Mouse (Mus musculus) gastrocnemius, postnatal 36 days (tissue): ENCODE data around the gene Iqcf3. TPM values are rescaled to one million over a fixed set of nuclear protein-coding genes. Genes with fewer than 3 reads are reported as not detected.
"Not testable (repeated sequence)": the region's sequence is repeated elsewhere in the genome, so short reads cannot be mapped to it uniquely, and the experiment has no call there.

Experiments
- DNase-seq, 2 experiments: peaks; one replicate each; pipeline ENCODE4 v3.0.0; 2022
- intact Hi-C: fragments of 180-260 bp; cut with DNase I; formaldehyde crosslinking; loops from one replicate; pipeline ENCODE4 v1.15.1; 2025
- total RNA-seq, 2 experiments: library from RNA; stranded (reverse); gene quantifications; 2 replicates each; pipeline ENCODE4 v1.2.3; 2021

Iqcf3 gene
- total RNA-seq, 2 experiments from 2014 or later, result not detected

- no peak for DNase-seq
- intact Hi-C loops, result no loop called here
These were observed 48.5 kb downstream of the Iqcf3 start for GRCm38 (mm10) chr9:106512729-106513450.

- no peak for DNase-seq
- intact Hi-C loops, result no loop called here
These were observed 52.1 kb downstream of the Iqcf3 start for GRCm38 (mm10) chr9:106509356-106509755.

GRCm38 (mm10) chr9:106504246-106504645, 57.2 kb downstream of the Iqcf3 start:
- no peak for DNase-seq
- intact Hi-C loops, result no loop called here

- DNase-seq, result no peak
- intact Hi-C loops, result no loop called here
These were observed 59.6 kb downstream of the Iqcf3 start for GRCm38 (mm10) chr9:106501846-106502245.

- intact Hi-C loops, result no loop called here
- DNase-seq, result no peak
These were observed 61.8 kb downstream of the Iqcf3 start, which contains the start of gene Iqcf1 for GRCm38 (mm10) chr9:106499667-106500066. Iqcf1 (plus strand) TSS chr9:106499967.

- DNase-seq, intact Hi-C loops: not testable (repeated sequence)
These were observed 73.8 kb downstream of the Iqcf3 start for GRCm38 (mm10) chr9:106487602-106488001.

GRCm38 (mm10) chr9:106485076-106485475, 76.4 kb downstream of the Iqcf3 start:
- intact Hi-C loops, result no loop called here
- DNase-seq, result no peak

- intact Hi-C loops, result no loop called here
These were observed 77.8 kb downstream of the Iqcf3 start for GRCm38 (mm10) chr9:106483606-106484005.

GRCm38 (mm10) chr9:106483136-106483535, 78.3 kb downstream of the Iqcf3 start:
- DNase-seq, result no peak
- intact Hi-C loops, result no loop called here

More at GRCm38 (mm10) chr9:106483606-106484005, 77.8 kb downstream of the Iqcf3 start:
- DNase-seq, result no peak

GRCm38 (mm10) chr9:106482578-106483115, 78.8 kb downstream of the Iqcf3 start:
- DNase-seq, result peak in 1 of 2 experiments; percentile 2
- intact Hi-C loops, result no loop called here

GRCm38 (mm10) chr9:106481676-106482075, 79.8 kb downstream of the Iqcf3 start:
- DNase-seq, result peak in 1 of 2 experiments; percentile 3

GRCm38 (mm10) chr9:106481075-106481474, 80.4 kb downstream of the Iqcf3 start:
- intact Hi-C loops, result no loop called here

More at GRCm38 (mm10) chr9:106481676-106482075, 79.8 kb downstream of the Iqcf3 start:
- intact Hi-C loops, result no loop called here

GRCm38 (mm10) chr9:106480541-106480940, 80.9 kb downstream of the Iqcf3 start:
- intact Hi-C loops, result no loop called here
- DNase-seq, result peak in 1 of 2 experiments; percentile 0

More at GRCm38 (mm10) chr9:106481075-106481474, 80.4 kb downstream of the Iqcf3 start:
- DNase-seq, result peak in 1 of 2 experiments; percentile 3

- peak in 1 of 2 experiments; percentile 1 for DNase-seq
These were observed 83.3 kb downstream of the Iqcf3 start for GRCm38 (mm10) chr9:106478101-106478500.

GRCm38 (mm10) chr9:106477649-106478048, 83.8 kb downstream of the Iqcf3 start:
- intact Hi-C loops, result loop anchor here (2.0 to 5.0 kb wide), 4 partner anchors 29 to 189 kb away; partner anchors contain the start of gene Dusp7
- peak; percentile 5 to 12 for DNase-seq

More at GRCm38 (mm10) chr9:106478101-106478500, 83.3 kb downstream of the Iqcf3 start:
- intact Hi-C loops, result loop anchor here (5.0 kb wide), 2 partner anchors 111 to 176 kb away; partner anchors contain the start of gene Dusp7

- intact Hi-C loops, result loop anchor here (2.0 to 5.0 kb wide), 4 partner anchors 28 to 188 kb away; partner anchors contain the start of gene Dusp7
- peak; percentile 98 for DNase-seq
These were observed 84.4 kb downstream of the Iqcf3 start, which contains the start of gene Parp3 for GRCm38 (mm10) chr9:106476924-106477484. Parp3 (minus strand) TSS chr9:106476949.

GRCm38 (mm10) chr9:106476002-106476923, 85.2 kb downstream of the Iqcf3 start:
- intact Hi-C loops, result loop anchor here (2.0 to 5.0 kb wide), 4 partner anchors 27 to 187 kb away; partner anchors contain the start of gene Dusp7
- DNase-seq, result peak; percentile 64 to 72

GRCm38 (mm10) chr9:106475663-106476001, 85.8 kb downstream of the Iqcf3 start, which contains the start of gene Rrp9:
Rrp9 (plus strand) TSS chr9:106475963.
- peak in 1 of 2 experiments; percentile 6 for DNase-seq
- intact Hi-C loops, result loop anchor here (2.0 to 5.0 kb wide), 4 partner anchors 27 to 187 kb away; partner anchors contain the start of gene Dusp7

- peak; percentile 22 to 23 for DNase-seq
- intact Hi-C loops, result loop anchor here (5.0 kb wide), 2 partner anchors 108 to 173 kb away; partner anchors contain the start of gene Dusp7
These were observed 86.4 kb downstream of the Iqcf3 start for GRCm38 (mm10) chr9:106475046-106475445.

- intact Hi-C loops, result no loop called here
- DNase-seq, result peak; percentile 58 to 64
These were observed 87.0 kb downstream of the Iqcf3 start for GRCm38 (mm10) chr9:106474456-106474855.
